Mouse (Mus musculus): ENCODE measurements around the gene Fdx1l.
"Not testable (repeated sequence)": the region's sequence is repeated elsewhere in the genome, so short reads cannot be mapped to it uniquely, and the experiment has no call there.

Fdx1l gene

GRCm38 (mm10) chr9:21072641-21073040 lies 773 bp downstream of the Fdx1l start:
- DNase-seq (ENCODE audit: low spot score) = no peak

DNA sequence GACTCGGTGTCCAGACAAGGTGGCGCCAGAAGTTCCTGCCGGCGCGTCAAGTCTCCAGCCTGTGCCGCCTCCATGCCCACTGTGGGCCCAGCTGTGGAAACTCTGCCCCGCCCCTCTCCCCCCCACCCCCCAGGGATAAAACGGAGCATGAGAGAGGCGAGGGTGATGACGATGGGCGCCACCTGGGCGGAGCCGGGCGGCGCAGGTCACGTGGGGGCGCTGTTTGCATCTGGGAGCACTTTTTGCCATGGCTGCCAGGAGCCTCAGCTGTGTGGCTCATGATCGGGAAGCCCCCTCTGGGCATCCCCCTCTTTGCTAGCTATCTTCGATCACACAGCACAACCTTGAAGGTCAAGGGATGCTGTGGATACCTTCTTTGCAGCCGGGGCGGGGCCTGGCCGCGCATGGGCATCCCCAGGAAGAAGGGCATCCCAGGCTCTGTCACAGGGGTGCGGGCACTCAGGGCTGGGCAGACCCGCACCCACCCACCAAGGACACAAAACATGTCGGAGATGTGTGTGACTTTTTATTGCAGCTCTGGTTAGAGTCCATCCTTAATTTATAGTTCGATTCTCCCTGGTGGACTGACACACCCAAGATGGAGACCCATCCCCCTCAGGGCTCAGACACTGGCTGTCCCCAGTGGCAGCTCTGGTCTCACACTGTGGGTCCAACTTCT lies 6.3 kb downstream of the Fdx1l start, which contains the start of gene Zglp1:
Gene Zglp1 (minus strand): TSS at position 88 of the 679 bp plus-strand sequence.
- DNase-seq (ENCODE audit: low spot score) = no peak

GRCm38 (mm10) chr9:21062928-21063327 lies 10.5 kb downstream of the Fdx1l start:
- DNase-seq (ENCODE audit: low spot score) = no peak

DNA sequence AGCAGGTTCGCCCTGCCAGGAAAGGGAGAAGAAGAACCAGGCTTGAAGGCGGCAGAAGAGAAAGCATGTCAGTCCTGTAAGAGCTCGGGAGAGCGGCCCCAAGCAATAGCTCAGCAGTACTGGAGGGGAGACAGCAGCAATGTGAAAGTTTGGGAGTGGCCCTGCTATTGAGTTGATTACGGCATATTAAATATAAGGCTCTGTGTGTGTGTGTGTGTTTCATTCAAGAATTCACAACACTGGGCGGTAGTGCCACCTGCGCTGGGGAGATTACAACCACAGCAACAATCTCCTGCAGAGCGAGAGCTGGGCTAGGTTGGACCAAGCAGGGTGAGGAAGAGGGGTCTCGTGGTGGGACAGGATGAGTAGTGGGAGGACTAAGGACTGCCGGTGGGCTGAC lies 21.8 kb downstream of the Fdx1l start:
- DNase-seq (ENCODE audit: low spot score) = no peak

GRCm38 (mm10) chr9:21045235-21045634 lies 28.2 kb downstream of the Fdx1l start:
- DNase-seq (ENCODE audit: low spot score) = no peak

- DNase-seq (ENCODE audit: low spot score) = not testable (repeated sequence)
Measured at GRCm38 (mm10) chr9:21044785-21045184, 28.6 kb downstream of the Fdx1l start.

GRCm38 (mm10) chr9:21043563-21043962 lies 29.9 kb downstream of the Fdx1l start:
- DNase-seq (ENCODE audit: low spot score) = no peak

- no peak for DNase-seq (ENCODE audit: low spot score)
Measured at GRCm38 (mm10) chr9:21041308-21041707, 32.1 kb downstream of the Fdx1l start.

GRCm38 (mm10) chr9:21039779-21040178 lies 33.6 kb downstream of the Fdx1l start:
- DNase-seq (ENCODE audit: low spot score) = no peak

DNA sequence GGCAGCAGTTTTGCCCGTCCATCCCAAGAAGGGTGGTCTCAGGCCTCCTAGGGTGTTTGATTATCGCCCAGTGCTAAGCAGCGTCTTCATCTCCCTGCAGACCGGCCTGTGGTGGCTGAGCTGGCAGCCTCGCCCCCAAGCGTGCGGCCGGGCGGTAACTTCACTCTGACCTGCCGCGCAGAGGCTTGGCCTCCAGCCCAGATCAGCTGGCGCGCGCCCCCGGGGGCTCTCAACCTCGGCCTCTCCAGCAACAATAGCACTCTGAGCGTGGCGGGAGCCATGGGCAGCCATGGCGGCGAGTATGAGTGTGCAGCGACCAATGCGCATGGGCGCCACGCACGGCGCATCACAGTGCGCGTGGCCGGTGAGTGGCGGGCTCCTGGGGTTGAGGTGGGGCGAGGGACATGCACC lies 35.9 kb downstream of the Fdx1l start:
- no peak for DNase-seq (ENCODE audit: low spot score)

DNA sequence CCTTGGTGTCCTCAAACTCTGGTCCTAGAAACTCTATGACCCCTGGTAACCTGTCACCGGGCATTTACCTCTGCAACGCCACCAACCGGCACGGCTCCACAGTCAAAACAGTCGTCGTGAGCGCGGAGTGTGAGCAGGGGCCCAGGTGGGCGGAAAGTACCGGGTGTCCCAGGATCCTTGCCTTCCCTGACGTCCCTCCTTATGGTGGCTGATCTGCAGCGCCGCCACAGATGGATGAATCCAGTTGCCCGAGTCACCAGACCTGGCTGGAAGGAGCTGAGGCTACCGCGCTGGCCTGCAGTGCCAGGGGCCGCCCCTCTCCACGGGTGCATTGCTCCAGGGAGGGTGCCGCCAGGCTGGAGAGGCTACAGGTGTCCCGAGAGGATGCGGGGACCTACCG lies 36.7 kb downstream of the Fdx1l start:
- DNase-seq (ENCODE audit: low spot score) = no peak

DNA sequence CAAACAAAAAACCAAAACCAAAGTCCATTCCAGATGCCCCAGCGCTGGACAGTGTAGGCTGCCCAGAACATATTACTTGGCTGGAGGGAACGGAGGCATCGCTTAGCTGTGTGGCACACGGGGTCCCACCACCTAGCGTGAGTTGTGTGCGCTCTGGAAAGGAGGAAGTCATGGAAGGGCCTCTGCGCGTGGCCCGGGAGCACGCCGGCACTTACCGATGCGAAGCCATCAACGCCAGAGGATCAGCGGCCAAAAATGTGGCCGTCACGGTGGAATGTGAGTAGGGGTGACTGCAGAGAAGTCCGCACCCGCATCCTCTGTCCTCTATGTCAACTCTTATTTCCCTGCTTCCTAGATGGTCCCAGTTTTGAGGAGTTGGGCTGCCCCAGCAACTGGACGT lies 37.3 kb downstream of the Fdx1l start:
- no peak for DNase-seq (ENCODE audit: low spot score)

DNA sequence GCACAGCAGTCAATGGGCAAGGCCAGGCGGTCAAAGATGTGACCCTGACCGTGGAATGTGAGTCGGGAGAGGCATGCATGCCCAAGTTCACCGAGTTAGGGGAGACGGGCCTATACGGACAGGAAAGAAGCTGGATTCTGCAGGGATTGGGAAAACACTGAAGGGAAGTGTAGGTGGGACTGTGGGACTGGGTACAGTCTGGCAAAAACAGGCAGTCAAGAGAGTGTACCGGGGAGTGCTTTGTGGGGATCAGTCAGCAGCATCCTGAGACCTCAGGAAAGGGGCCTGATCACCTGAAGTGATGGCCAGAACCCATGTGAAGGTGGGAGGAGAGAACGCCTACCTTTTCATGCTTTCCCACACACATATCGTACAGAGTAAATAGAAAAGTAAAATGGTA lies 37.8 kb downstream of the Fdx1l start:
- no peak for DNase-seq (ENCODE audit: low spot score)

GRCm38 (mm10) chr9:21034481-21035085 lies 38.8 kb downstream of the Fdx1l start:
- no peak for DNase-seq (ENCODE audit: low spot score)

DNA sequence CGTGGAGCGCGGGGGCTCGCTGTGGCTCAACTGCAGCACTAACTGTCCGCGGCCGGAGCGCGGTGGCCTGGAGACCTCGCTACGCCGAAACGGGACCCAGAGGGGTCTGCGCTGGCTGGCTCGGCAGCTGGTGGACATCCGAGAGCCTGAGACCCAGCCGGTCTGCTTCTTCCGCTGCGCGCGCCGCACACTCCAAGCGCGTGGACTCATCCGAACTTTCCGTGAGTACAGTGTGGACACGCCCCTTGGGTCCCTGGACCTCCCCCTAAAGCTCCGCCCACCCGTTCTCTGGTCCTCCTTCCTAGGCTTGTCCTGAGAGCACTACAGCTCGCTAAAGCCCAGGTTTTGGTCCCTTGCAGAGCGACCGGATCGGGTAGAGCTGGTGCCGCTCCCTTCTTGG lies 40.3 kb downstream of the Fdx1l start:
- DNase-seq (ENCODE audit: low spot score) = no peak

DNA sequence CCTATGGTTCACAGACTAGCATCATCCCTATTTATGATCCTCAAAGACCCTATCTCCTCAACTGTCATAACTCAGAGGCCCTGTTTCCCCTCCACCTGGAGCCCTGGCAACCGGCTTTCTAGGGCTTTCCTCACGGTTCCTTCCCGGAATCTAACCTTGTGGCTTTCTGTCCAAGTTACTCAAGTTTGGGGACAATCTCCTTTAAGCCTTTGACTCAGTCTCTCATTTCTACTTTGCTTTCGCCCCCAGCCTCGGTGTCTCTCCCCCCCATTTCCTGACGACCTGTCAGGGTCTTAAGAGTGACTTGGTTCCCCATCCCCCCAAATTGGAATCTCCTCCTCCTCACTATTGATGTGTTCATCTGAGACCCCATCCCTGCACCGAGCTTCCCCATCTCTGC lies 40.9 kb downstream of the Fdx1l start:
- no peak for DNase-seq (ENCODE audit: low spot score)

DNA sequence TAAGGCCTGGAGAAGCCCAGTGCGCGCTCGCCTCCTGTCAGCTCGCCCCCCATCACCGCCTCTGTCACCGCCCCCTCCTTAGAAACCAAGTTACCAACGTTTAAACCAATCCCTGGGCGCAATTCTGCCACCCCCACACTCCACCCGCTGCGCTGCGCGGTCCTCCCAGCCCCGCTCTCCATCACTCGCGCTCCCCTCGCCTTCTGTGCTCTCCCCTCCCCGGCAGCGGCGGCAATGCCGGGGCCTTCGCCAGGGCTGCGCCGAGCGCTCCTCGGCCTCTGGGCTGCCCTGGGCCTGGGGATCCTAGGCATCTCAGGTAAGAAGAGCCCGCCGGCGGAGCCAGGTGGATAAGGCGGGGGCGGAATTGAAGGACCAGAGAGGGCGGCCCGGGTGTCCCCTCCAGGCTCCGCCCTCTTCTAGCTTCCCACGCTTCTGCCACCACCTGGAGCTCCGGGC lies 41.5 kb downstream of the Fdx1l start, which contains the start of gene Icam5:
Gene Icam5 (plus strand): TSS at position 178 of the 456 bp plus-strand sequence.
- no peak for DNase-seq (ENCODE audit: low spot score)

DNA sequence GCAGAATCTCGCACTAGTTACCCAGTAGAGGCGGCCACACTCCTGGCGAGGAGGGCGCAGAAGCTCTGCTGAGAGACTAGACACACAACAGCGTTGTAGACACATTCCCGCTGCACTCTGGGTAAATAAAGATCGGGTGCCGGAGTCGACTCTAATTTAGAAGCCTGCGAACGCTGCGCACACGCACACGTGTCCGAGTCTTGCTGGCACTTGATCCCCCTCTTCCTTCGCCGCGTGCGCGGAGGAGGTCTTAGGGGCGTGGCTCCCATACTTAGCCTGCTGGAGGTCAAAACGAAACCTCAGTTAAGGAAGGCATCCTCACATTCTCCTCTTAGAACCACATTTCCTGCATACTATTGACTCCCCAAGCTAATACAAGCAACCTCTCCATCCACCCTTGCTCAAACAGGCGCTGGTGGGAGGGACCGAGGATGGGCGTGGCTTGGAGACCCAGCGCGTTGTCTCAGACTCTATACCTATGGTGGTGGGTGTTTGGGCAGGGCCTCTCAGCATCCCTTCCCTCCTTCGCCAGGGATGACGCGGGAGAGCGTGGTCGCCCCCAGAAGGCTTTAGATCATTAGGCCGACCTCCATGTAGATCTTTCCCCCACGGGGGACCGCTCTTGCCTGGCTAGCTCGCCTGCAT lies 42.0 kb downstream of the Fdx1l start:
- no peak for DNase-seq (ENCODE audit: low spot score)

GRCm38 (mm10) chr9:21030781-21031250 lies 42.6 kb downstream of the Fdx1l start:
- DNase-seq (ENCODE audit: low spot score) = peak; percentile 78

GRCm38 (mm10) chr9:21030055-21030600 lies 43.3 kb downstream of the Fdx1l start:
- DNase-seq (ENCODE audit: low spot score) = no peak

- no peak for DNase-seq (ENCODE audit: low spot score)
Measured at GRCm38 (mm10) chr9:21029291-21030054, 43.9 kb downstream of the Fdx1l start, which contains the start of gene Icam4. Gene Icam4, plus strand, starts transcription at chr9:21029373.

- no peak for DNase-seq (ENCODE audit: low spot score)
Measured at GRCm38 (mm10) chr9:21028560-21029110, 44.8 kb downstream of the Fdx1l start.
